Mouse (Mus musculus) spleen, postnatal 4 days (tissue): ENCODE results near the gene Sos1.

ENCODE experiments used
- DNase-seq, 2 experiments: peaks; one replicate each; pipeline ENCODE4 v3.0.0; 2022; ENCODE audit warnings: low spot score in 2 of 2

The Sos1 gene

GRCm38 (mm10) chr17:80493891-80494290 lies 13.6 kb upstream of the Sos1 start:
- DNase-seq = no peak

- DNase-seq = no peak
These were observed 12.6 kb upstream of the Sos1 start for GRCm38 (mm10) chr17:80492811-80493210.

GRCm38 (mm10) chr17:80492274-80492673 lies 12.0 kb upstream of the Sos1 start:
- DNase-seq = no peak

GRCm38 (mm10) chr17:80490166-80490565 lies 9.9 kb upstream of the Sos1 start:
- no peak for DNase-seq

- DNase-seq = no peak
These were observed 8.7 kb upstream of the Sos1 start for GRCm38 (mm10) chr17:80488918-80489317.

GRCm38 (mm10) chr17:80485160-80485559 lies 4.9 kb upstream of the Sos1 start:
- DNase-seq = no peak

GRCm38 (mm10) chr17:80480855-80481224 lies 587 bp upstream of the Sos1 start:
- no peak for DNase-seq

GRCm38 (mm10) chr17:80479295-80480030 lies 790 bp downstream of the Sos1 start:
- DNase-seq = peak; percentile 66 to 86

GRCm38 (mm10) chr17:80477679-80478078 lies 2.6 kb downstream of the Sos1 start:
- no peak for DNase-seq

GRCm38 (mm10) chr17:80476496-80476895 lies 3.8 kb downstream of the Sos1 start:
- DNase-seq = no peak

- no peak for DNase-seq
These were observed 9.0 kb downstream of the Sos1 start for GRCm38 (mm10) chr17:80471056-80471802.

GRCm38 (mm10) chr17:80468417-80468894 lies 11.8 kb downstream of the Sos1 start:
- peak; percentile 63 to 69 for DNase-seq

GRCm38 (mm10) chr17:80460258-80460657 lies 20.0 kb downstream of the Sos1 start:
- DNase-seq = no peak

GRCm38 (mm10) chr17:80455648-80456047 lies 24.6 kb downstream of the Sos1 start:
- DNase-seq = no peak

GRCm38 (mm10) chr17:80450426-80451030 lies 29.7 kb downstream of the Sos1 start:
- DNase-seq = no peak

- DNase-seq = no peak
These were observed 33.8 kb downstream of the Sos1 start for GRCm38 (mm10) chr17:80446470-80446869.

GRCm38 (mm10) chr17:80445433-80445832 lies 34.8 kb downstream of the Sos1 start:
- no peak for DNase-seq

GRCm38 (mm10) chr17:80435680-80436079 lies 44.6 kb downstream of the Sos1 start:
- no peak for DNase-seq

GRCm38 (mm10) chr17:80434430-80434829 lies 45.8 kb downstream of the Sos1 start:
- no peak for DNase-seq

- no peak for DNase-seq
These were observed 48.3 kb downstream of the Sos1 start for GRCm38 (mm10) chr17:80431997-80432396.

- no peak for DNase-seq
These were observed 52.3 kb downstream of the Sos1 start for GRCm38 (mm10) chr17:80427966-80428365.

GRCm38 (mm10) chr17:80426901-80427300 lies 53.4 kb downstream of the Sos1 start:
- no peak for DNase-seq

- no peak for DNase-seq
These were observed 54.1 kb downstream of the Sos1 start for GRCm38 (mm10) chr17:80426171-80426570.
